Comparison of ENCODE assay signal across 9 mouse cellular contexts in genomic region chr6:82871632-82872331, GRCm38 (mm10).
DNase-seq lines count a peak whose midpoint lies in the region; ATAC-seq and TF ChIP-seq lines count a peak whose summit lies in the region.
"Had no signal": no experiment of that assay in that cellular context is flagged by ENCODE, and none has a peak within 500 bp of the region (broad histone marks: within the 10 kb centered on the region; RNA-seq: fewer than 3 reads in every experiment).

No protein-coding gene starts in this region.

- H3K9ac ChIP-seq in heart, embryonic 16.5 days (ENCODE audit: low read length) = no peak overlapping the region
- H3K9ac ChIP-seq in liver, postnatal 0 days (replicated peaks) = no peak overlapping the region
- H3K9ac ChIP-seq in midbrain, embryonic 14.5 days (replicated peaks; ENCODE audit: low read length) = no peak overlapping the region
- H3K9ac ChIP-seq: neural tube, embryonic 13.5 days had no signal

- intact Hi-C loops in heart, postnatal 14 days (cut with DNase I) = no loop called here

- TF ChIP-seq POLR2A in bone marrow, adult 2 months (IDR thresholded peaks at IDR 0.05; ENCODE audit: borderline replicate concordance, control insufficient read depth, low read depth, low read length) = no peak

- no peak for TF ChIP-seq EP300 in liver, postnatal 0 days (IDR thresholded peaks at IDR 0.05; ENCODE audit: low read depth)

- no peak; the same call in 1 of the 2 replicates for ATAC-seq in heart, embryonic 16.5 days (replicated peaks; ENCODE audit: extremely low read depth, insufficient read depth, low FRiP score)
- ATAC-seq in liver, postnatal 0 days = peak; percentile 38; the same call in 1 of the 2 replicates
- ATAC-seq in midbrain, embryonic 14.5 days (ENCODE audit: low FRiP score, low TSS enrichment) = no peak

- peak overlapping the region; percentile 3; the same call in 1 of the 2 replicates for H3K4me2 ChIP-seq in heart, embryonic 16.5 days (ENCODE audit: low read depth, low read length)
- H3K4me2 ChIP-seq in liver, postnatal 0 days (ENCODE audit: low read depth, low read length) = peak overlapping the region; percentile 22; the same call in 1 of the 2 replicates
- H3K4me2 ChIP-seq in midbrain, embryonic 14.5 days (ENCODE audit: low read length) = no peak overlapping the region
- H3K4me2 ChIP-seq: neural tube, embryonic 13.5 days had no signal

- 18% methylated on average over 5 of the region's 5 CpGs for WGBS in heart, embryonic 16.5 days
- under 1% methylated on average over 5 of the region's 5 CpGs for WGBS in bone marrow, adult 2 months
- WGBS in liver, postnatal 0 days (ENCODE audit: insufficient replicate concordance) = 12% methylated on average over 5 of the region's 5 CpGs
- WGBS in midbrain, embryonic 14.5 days = 43% methylated on average over 5 of the region's 5 CpGs

- no peak for TF ChIP-seq CTCF in bone marrow, adult 2 months (IDR thresholded peaks at IDR 0.05; ENCODE audit: control insufficient read depth, insufficient read depth, low read length)
- TF ChIP-seq CTCF in liver, postnatal 0 days (IDR thresholded peaks at IDR 0.05; ENCODE audit: low read depth) = no peak

- DNase-seq in heart, postnatal 14 days = no peak
- peak; percentile 27 for DNase-seq in CD4-positive, CD25-positive, alpha-beta regulatory T cell, adult 2 months (ENCODE audit: low read depth, low spot score)
- DNase-seq in liver, postnatal 0 days = no peak
- no peak for DNase-seq in midbrain, embryonic 14.5 days
- no peak for DNase-seq in cerebellum, postnatal 25 days
- no peak for DNase-seq in layer of hippocampus, postnatal 14 days (ENCODE audit: low spot score in 2 of 2)

- no peak overlapping the region for H3K27ac ChIP-seq in heart, embryonic 16.5 days (ENCODE audit: low read length)
- peak overlapping the region; percentile 68; the same call in 1 of the 2 replicates for H3K27ac ChIP-seq in bone marrow, adult 2 months (ENCODE audit: control insufficient read depth, insufficient read depth, low read depth, low read length, poor library complexity)
- H3K27ac ChIP-seq in liver, postnatal 0 days (ENCODE audit: low read depth) = peak overlapping the region; percentile 57; the same call in 1 of the 2 replicates
- H3K27ac ChIP-seq in midbrain, embryonic 14.5 days (replicated peaks; ENCODE audit: low read depth, low read length) = no peak overlapping the region
- H3K27ac ChIP-seq: neural tube, embryonic 13.5 days had no signal

- no peaks in the 10 kb centered on the region for H3K4me1 ChIP-seq in heart, embryonic 16.5 days (ENCODE audit: control insufficient read depth, insufficient read depth, low read length)
- peaks cover 3% of the 10 kb centered on the region for H3K4me1 ChIP-seq in bone marrow, adult 2 months (ENCODE audit: control insufficient read depth, insufficient read depth, low read length)
- H3K4me1 ChIP-seq in liver, postnatal 0 days (ENCODE audit: insufficient read depth) = no peaks in the 10 kb centered on the region
- no peaks in the 10 kb centered on the region for H3K4me1 ChIP-seq in midbrain, embryonic 14.5 days (ENCODE audit: control insufficient read depth, insufficient read depth, low read length)
- H3K4me1 ChIP-seq: neural tube, embryonic 13.5 days had no signal

- no peaks in the 10 kb centered on the region for H3K36me3 ChIP-seq in heart, embryonic 16.5 days (ENCODE audit: control insufficient read depth, insufficient read depth)
- H3K36me3 ChIP-seq in liver, postnatal 0 days (replicated peaks; ENCODE audit: insufficient read depth, low read length) = no peaks in the 10 kb centered on the region
- H3K36me3 ChIP-seq in midbrain, embryonic 14.5 days (ENCODE audit: control insufficient read depth, insufficient read depth, low read length) = no peaks in the 10 kb centered on the region
- H3K36me3 ChIP-seq: neural tube, embryonic 13.5 days had no signal

- H3K27me3 ChIP-seq in heart, embryonic 16.5 days (ENCODE audit: control insufficient read depth, insufficient read depth, low read length) = no peaks in the 10 kb centered on the region
- H3K27me3 ChIP-seq in liver, postnatal 0 days (ENCODE audit: insufficient read depth, low read length) = no peaks in the 10 kb centered on the region
- no peaks in the 10 kb centered on the region for H3K27me3 ChIP-seq in midbrain, embryonic 14.5 days (ENCODE audit: control insufficient read depth, insufficient read depth, low read length)
- H3K27me3 ChIP-seq: neural tube, embryonic 13.5 days had no signal

- no peaks in the 10 kb centered on the region; the same call in 1 of the 2 replicates for H3K9me3 ChIP-seq in heart, embryonic 16.5 days (replicated peaks; ENCODE audit: control insufficient read depth, low read length)
- no peaks in the 10 kb centered on the region for H3K9me3 ChIP-seq in liver, postnatal 0 days (ENCODE audit: low read length)
- H3K9me3 ChIP-seq in midbrain, embryonic 14.5 days (ENCODE audit: control insufficient read depth, low read length) = 0 out of 2 replicates have a peak, but pooled peaks cover under 1% of the 10 kb centered on the region

- H3K4me3 ChIP-seq in heart, embryonic 16.5 days (ENCODE audit: low read length) = no peak overlapping the region
- no peak overlapping the region for H3K4me3 ChIP-seq in bone marrow, adult 2 months (replicated peaks; ENCODE audit: control insufficient read depth, low read depth, low read length)
- H3K4me3 ChIP-seq in liver, postnatal 0 days (ENCODE audit: low read depth, low read length) = no peak overlapping the region
- no peak overlapping the region for H3K4me3 ChIP-seq in midbrain, embryonic 14.5 days (replicated peaks; ENCODE audit: low read depth, low read length)
- H3K4me3 ChIP-seq: neural tube, embryonic 13.5 days had no signal

Comparison
In these comparisons a context has a peak if more than half of its experiments do, and no peak if none do; other contexts are left out.
1. H3K27ac ChIP-seq: peak in bone marrow, adult 2 months (single experiment) and liver, postnatal 0 days (single experiment); none in heart, embryonic 16.5 days (single experiment) and midbrain, embryonic 14.5 days (single experiment).